Mouse (Mus musculus): ENCODE measurements around the gene Nckap5l.
A peak's percentile ranks its signal among the peaks of the same experiment; 100 is the strongest.

The Nckap5l gene

GRCm38 (mm10) chr15:99457606-99458401 is at the start of gene Nckap5l:
Gene Nckap5l (minus strand): TSS chr15:99457748.
- peak; percentile 94 for DNase-seq (ENCODE audit: low spot score)

GRCm38 (mm10) chr15:99505324-99506095 is 48.0 kb upstream of the Nckap5l start:
- DNase-seq (ENCODE audit: low spot score): peak; percentile 52

GRCm38 (mm10) chr15:99503256-99503655 is 45.7 kb upstream of the Nckap5l start:
- DNase-seq (ENCODE audit: low spot score): no peak

GRCm38 (mm10) chr15:99502311-99502831 is 44.8 kb upstream of the Nckap5l start:
- no peak for DNase-seq (ENCODE audit: low spot score)

- no peak for DNase-seq (ENCODE audit: low spot score)
These were observed 44.0 kb upstream of the Nckap5l start for GRCm38 (mm10) chr15:99501292-99502260.

- DNase-seq (ENCODE audit: low spot score): no peak
These were observed 42.8 kb upstream of the Nckap5l start for GRCm38 (mm10) chr15:99500320-99500719.

- DNase-seq (ENCODE audit: low spot score): no peak
These were observed 42.2 kb upstream of the Nckap5l start for GRCm38 (mm10) chr15:99499726-99500125.

GRCm38 (mm10) chr15:99498781-99499180 is 41.2 kb upstream of the Nckap5l start:
- peak; percentile 53 for DNase-seq (ENCODE audit: low spot score)

GRCm38 (mm10) chr15:99498356-99498755 is 40.8 kb upstream of the Nckap5l start:
- no peak for DNase-seq (ENCODE audit: low spot score)

- peak; percentile 100 for DNase-seq (ENCODE audit: low spot score)
These were observed 40.1 kb upstream of the Nckap5l start for GRCm38 (mm10) chr15:99497527-99498242.

- peak; percentile 93 for DNase-seq (ENCODE audit: low spot score)
These were observed 39.5 kb upstream of the Nckap5l start for GRCm38 (mm10) chr15:99497061-99497460.

- no peak for DNase-seq (ENCODE audit: low spot score)
These were observed 27.2 kb upstream of the Nckap5l start for GRCm38 (mm10) chr15:99484745-99485144.

- no peak for DNase-seq (ENCODE audit: low spot score)
These were observed 18.3 kb upstream of the Nckap5l start for GRCm38 (mm10) chr15:99475814-99476213.

- peak; percentile 93 for DNase-seq (ENCODE audit: low spot score)
These were observed 17.0 kb upstream of the Nckap5l start, which contains the start of gene Bcdin3d for GRCm38 (mm10) chr15:99474576-99474926. Gene Bcdin3d (minus strand): TSS chr15:99474730.

- peak; percentile 88 for DNase-seq (ENCODE audit: low spot score)
These were observed 16.4 kb upstream of the Nckap5l start for GRCm38 (mm10) chr15:99473801-99474575.

- no peak for DNase-seq (ENCODE audit: low spot score)
These were observed 15.4 kb upstream of the Nckap5l start for GRCm38 (mm10) chr15:99472972-99473371.

- DNase-seq (ENCODE audit: low spot score): no peak
These were observed 14.1 kb upstream of the Nckap5l start for GRCm38 (mm10) chr15:99471677-99472063.

GRCm38 (mm10) chr15:99470971-99471676 is 13.6 kb upstream of the Nckap5l start:
- peak; percentile 57 for DNase-seq (ENCODE audit: low spot score)

GRCm38 (mm10) chr15:99470224-99470761 is 12.7 kb upstream of the Nckap5l start:
- DNase-seq (ENCODE audit: low spot score): no peak
